Mouse (Mus musculus) megakaryocyte, embryonic 14.5 days (primary cell): ENCODE data around the gene Slc46a2.

Experiments
- FLI1 ChIP-seq: IDR thresholded peaks from 2 replicates; pipeline ENCODE4 v1.6.1; 2012; ENCODE audit warnings: low read length, inconsistent platforms, mixed read lengths
- GATA1 ChIP-seq: IDR thresholded peaks from 3 replicates; pipeline ENCODE4 v1.6.1; 2012; ENCODE audit warnings: mixed read lengths, low read length, inconsistent platforms, borderline replicate concordance

DNA sequence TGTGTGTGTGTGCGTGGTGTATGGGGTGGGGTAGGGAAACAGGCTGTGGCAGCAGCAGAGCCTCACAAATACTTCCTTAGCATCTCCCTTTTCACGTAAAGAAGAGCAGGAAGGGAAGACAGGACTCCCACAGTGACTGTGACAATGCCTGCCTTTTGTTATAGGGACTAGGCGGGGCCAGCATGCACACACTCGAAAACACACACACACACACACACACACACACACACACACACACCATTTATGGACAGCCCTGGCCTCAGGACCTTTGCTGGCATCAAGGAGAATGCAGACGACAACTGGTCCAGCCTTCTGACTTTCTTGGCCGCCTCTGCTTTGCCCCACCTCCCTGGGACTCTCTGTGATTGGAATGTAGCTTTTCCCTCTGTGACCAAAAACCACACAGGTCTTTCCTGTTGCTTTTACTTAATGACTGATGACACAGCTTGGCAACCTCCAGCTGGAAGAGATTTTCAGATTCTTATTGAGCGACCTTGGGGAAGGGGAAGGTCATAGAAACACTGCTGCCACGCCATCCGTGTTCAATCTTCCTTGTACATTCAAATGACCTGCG is 7.1 kb downstream of the Slc46a2 start:
- no peak for TF ChIP-seq GATA1
- no peak for TF ChIP-seq FLI1
